Mouse (Mus musculus) MEL (cell line): Measurements from ENCODE around the gene Tnik.

Source experiments
- GATA1 ChIP-seq: IDR thresholded peaks from 2 replicates; pipeline ENCODE4 v1.6.1; 2011; ENCODE audit warnings: low read depth, low read length, improper control_type of control experiment
- RAD21 ChIP-seq: IDR thresholded peaks from 2 replicates; pipeline ENCODE4 v1.6.1; 2011; ENCODE audit warnings: mild to moderate bottlenecking, low read depth, low read length, improper control_type of control experiment
- SMC3 ChIP-seq: IDR thresholded peaks from 2 replicates; pipeline ENCODE4 v1.6.1; 2011; ENCODE audit warnings: low read depth, low read length, improper control_type of control experiment

DNA sequence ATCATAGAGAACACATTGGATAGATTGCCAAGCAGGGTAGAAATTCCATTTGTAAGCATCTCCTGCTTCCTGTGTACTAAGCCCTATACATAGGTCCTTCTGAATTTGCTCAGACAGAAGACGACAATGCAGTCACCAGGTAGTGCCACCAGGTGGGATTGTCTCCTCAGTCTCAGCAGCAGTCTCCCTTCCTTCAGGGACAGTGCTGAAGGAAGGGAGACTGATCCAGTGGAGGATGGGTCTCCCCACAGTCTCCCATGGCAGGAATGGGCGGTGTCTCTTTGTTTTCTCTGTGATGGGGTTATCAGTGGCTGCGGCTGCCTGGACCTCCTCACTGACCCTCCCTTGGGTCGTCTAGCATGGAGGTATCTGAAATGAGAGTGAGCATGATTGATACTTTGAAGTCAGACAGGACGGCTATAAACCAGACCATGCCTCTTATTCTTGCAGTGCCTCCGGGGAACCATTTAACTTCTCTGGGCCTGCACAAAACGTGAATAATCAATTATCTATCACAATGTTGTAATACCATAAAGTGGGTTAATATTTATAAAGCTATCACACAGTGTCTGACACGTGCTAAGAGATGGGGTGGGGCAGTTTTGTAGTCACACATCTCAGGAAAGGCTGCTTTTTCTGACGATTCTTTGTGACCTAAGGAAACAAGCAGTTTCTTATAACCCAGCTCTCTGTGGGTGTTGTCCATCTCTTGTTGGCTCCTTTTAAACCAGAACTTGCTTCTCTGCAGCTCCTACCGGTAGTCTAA lies 285.1 kb downstream of the Tnik start:
- TF ChIP-seq RAD21, result no peak
- no peak for TF ChIP-seq SMC3
- TF ChIP-seq GATA1, result no peak
